Mouse (Mus musculus) cerebellum, postnatal 14 days (tissue): ENCODE measurements around the gene Ccnj.

ENCODE experiments used
- DNase-seq, 2 experiments: peaks; one replicate each; pipeline ENCODE4 v3.0.0; 2021; ENCODE audit warnings: mixed read lengths in 2 of 2

Ccnj gene

DNA sequence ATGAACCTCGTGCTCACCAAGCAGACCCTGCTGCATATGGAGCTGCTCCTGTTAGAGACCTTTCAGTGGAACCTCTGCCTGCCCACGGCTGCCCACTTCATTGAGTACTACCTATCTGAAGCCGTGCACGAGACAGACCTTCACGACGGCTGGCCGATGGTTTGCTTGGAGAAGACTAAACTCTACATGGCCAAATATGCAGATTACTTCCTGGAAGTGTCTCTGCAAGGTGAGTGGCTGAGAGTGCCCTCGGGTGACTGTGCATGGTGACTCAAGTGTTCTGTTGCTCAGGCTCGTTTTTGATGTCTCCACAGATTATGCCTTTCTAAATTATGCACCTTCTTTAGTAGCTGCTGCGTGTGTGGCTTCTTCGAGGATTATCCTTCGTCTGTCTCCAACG, 13.7 kb downstream of the Ccnj start:
- DNase-seq: no peak

DNA sequence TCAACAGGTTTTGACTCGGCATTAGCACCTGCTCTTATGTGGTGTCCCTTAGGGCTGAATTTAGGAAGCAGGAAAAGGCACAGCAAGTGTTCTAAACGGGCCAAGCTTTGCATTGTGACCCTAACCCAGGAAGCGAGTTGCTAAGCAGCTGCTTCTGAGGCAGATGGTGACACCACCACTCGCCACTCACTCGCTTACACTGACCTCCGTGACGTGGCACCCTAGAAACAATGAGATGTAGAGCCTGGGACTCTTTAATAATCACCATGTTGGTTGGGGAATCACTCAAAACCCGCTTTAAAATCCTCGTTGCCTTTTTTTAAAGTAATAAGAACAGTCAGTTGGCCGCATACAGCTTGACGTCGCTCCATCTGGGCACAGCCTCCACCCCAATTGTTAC, 18.3 kb downstream of the Ccnj start:
- DNase-seq: no peak

DNA sequence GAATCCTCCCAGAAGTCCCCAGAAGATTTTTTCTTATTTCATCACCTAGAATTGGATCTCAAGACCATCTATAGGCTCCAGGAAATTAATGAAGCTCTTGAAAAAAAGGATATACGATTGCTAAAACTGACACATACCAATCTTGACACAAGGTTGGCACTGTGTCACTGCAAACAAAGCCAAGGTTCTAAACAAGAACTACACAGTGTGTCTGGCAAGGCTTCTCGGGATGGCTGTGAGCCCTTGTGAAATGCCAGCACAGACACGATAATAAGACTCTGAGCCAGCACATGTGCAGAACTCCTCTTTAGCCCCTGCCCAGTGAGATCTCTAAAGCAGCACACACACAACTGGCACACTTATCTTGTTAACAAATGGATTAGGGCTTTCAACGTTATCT, 28.5 kb downstream of the Ccnj start:
- peak; percentile 76 to 83 for DNase-seq

DNA sequence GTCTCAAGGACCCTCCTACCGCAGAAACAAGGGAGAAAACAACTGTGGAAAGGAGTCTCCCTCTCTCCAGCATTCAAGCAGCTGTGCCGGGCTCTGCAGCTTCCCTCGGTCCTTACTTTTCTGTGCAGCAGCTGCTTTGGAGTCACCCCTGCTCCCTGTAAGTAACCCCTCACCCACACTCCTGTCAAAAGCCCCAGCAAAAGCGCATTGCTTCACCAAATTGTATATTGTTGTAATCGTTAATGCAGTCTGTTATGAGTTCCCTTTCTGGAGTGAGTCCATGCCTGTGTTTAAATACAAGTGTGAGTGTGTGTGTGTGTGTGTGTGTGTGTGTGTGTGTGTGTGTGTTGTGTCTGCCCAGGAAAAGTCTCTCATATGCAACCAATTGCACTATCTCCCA, 37.2 kb downstream of the Ccnj start:
- DNase-seq: no peak

DNA sequence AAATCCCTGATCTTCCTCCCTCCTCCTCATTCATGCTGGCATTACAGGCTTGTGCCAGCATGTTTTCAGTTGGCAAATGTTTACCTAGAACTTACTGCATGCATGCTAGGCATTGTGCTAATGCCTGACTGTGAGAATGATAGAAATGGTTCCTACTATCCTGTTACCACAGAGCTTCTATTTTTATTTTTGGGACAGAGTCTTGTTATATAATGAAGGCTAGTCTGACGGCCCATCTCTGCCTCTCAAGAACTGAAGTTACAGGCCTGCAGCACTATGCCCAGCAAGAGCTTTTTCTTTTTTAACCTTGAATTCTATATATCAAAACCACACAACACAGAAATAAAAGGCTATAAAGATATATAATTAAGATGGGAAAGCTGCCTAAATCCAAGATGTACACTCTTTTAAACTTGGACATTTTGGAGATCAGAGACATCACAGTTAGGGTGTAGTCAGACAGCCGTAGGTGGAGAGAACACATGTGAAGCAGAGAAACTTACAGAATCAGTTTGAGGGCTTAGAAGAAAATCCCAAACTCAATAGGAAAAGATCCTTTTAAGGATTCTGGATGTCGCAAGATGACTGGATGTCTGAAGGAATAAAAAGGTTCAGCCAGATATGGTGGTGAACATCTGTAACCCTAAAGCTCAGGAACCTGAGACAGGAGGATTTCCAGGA, 38.5 kb downstream of the Ccnj start:
- no peak for DNase-seq

DNA sequence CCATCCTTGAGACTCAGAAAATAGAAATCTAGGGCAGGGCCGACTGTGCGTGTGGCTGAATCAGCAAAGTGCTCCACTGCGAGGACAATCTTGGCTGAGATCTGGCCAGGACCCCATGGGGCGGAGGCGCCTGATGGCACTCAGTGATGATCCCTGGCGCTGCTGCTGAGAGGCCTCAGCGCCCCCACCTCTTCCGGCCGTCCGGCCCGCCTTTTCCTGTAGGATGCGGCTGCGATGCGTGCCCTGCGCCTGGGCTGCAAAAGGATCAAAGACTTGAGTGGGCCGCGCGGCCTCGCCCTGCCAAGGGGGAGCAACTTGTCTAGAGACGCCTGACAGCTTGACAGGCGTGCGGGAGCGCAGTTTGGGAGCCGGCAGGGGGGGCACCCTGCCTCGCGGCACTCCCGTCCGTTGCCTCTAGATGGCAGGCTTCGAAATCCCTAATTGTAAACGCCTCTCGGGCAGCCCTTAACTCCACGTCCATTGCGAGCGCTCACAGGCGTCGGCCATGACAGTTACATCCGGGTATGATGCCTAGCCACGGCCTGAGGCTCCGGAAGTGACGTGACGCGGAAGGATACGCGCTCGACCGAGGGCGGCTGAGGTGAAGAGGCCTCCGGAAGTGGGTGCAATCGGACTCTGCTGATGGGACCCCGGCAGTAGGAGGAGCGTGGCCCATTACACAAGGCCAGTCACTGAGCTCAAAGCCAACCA, 42.0 kb downstream of the Ccnj start:
- peak; percentile 95 to 97 for DNase-seq

DNA sequence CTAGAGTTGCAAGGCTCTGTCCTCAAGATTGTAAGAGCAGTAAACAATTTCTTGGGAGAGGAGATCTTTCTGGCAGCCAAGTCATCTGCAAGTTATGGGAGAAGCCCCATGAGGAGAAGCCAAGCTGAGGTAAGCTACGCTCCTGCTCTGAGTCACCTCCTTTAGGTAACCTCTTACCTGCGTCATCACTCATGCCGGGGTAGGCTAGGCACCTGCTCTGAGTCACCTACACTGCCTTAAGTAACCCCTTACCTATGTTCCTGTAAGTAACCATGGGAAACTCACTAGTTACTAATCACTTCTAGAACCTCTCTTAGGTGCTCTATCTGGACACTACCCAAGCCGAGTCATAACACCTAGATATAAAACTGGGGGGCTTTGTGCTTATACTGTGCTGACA, 50.6 kb downstream of the Ccnj start:
- DNase-seq: no peak

DNA sequence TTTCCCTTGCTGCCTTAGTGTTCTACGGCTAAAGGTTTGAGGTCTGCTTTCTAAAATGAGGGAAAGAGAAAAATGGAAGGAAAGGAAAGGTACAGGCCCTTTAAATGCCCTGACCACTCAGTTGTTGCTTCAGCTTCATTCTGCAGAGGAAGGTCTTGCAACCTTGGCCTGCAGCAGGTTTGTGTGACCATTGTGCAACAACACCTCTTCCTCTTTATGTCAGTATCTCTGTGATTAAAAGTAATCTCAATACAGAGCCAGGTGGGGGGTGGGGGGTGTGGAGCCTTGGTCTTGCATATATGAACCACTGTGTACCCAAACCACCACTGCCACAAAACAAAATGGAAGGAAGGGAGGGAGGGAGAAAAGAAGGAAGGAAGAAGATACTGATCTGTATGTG, 57.8 kb downstream of the Ccnj start:
- no peak for DNase-seq

DNA sequence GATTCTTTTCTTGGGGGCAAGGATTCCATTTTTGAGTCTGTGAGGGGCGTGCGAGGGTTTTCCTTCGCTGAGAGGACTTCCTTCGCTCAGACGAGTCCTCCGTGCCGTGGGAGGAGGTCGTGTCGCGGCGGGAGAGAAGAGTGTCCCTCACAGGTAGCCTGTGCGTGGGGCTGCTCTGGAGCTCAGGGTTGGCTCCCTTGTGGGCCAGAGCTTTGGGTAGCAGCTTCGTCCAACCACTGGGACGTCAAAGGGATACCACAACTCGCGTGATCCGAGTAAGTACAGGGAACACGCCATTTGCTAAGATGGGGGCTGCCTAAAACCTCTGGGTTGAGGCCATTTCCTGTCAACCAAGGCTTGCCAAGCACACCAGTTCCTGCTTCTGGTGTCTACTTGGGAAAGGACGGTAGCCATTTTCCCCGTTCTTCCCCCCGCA, 63.0 kb downstream of the Ccnj start:
- no peak for DNase-seq

DNA sequence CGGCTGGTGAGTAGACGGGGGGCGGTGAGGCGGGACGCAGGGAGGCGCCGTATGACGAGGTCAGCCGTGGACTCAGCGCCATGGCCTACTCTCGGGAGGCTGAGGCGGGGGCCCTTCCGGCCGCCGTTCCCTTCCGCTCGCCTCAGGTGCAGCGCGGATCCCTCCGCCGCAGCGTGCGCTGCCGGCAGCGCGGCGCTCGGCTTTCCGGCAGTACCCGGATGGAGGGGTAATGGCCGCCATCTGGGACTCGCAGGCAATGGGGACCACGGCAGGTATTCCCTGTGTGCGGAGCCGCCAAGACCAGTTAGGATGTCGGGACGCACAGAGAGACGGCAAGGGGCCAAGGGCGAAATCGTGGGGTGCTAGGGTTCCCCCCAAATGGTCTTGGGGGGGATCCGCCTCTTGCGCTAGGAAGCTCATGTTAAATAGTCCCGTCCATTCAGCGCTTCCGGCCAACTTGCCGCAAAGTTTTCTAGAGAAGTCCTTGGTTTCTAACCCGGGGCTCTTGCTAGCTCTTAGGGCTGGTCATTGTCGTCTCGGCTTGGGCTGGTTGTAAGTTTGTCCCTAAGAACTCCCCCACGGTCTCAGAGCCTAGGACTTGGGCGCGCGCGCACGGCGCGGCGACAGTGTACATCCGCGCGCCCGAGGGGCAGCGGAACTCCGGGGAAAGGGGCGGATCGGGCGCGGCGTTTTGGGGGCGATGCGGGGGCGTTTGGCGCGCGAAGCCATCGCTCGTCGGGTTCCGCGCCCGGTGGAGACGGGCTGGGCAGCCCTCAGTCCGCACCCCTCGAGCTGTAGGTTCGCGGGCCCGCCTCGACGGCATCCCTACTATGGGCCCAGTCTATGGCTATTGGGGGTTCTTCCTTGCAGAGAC, 63.7 kb downstream of the Ccnj start, which contains the start of gene Zfp518a:
Zfp518a (plus strand) TSS at position 187 of the 874 bp plus-strand sequence.
- peak; percentile 94 for DNase-seq

DNA sequence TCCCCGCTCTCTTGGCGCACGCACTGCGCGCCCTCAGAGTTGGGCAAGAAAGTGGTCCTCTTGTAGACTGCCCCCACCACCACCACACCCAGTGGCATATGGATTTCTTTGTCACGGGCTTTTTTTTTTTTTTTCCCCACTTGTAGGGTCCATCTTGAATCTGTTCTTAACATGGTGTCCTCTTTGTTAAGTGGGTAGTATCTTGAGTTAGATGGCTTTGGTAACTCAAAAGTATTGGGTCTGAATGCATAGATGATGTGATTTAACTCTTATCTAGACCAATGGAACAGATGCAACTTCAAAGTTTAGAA, 64.3 kb downstream of the Ccnj start:
- DNase-seq: no peak
